Mouse (Mus musculus) forebrain, embryonic 12.5 days (tissue): Measurements from ENCODE around the gene Kif18a. TPM values are rescaled to one million over a fixed set of nuclear protein-coding genes. Genes with fewer than 3 reads are reported as not detected.

Source experiments
- ATAC-seq: fragments of 200-750 bp; cut with Nextera tagmentation; 2 replicates; pipeline ENCODE4 v1.8.0; 2017; ENCODE audit warnings: moderate TSS enrichment; ENCODE audit not compliant: low FRiP score
- H3K27ac ChIP-seq: fragments of 300-500 bp; sonication (generic); 2 replicates; pipeline ENCODE4 v1.5.1; 2016; ENCODE audit warnings: mild to moderate bottlenecking
- H3K27me3 ChIP-seq: fragments of 300-500 bp; sonication (generic); 2 replicates; pipeline ENCODE4 v1.6.1; 2016; ENCODE audit warnings: mild to moderate bottlenecking
- H3K36me3 ChIP-seq: fragments of 300-500 bp; sonication (generic); replicated peaks from 2 replicates; pipeline ENCODE4 v1.6.1; 2016; ENCODE audit warnings: mild to moderate bottlenecking
- H3K4me1 ChIP-seq: fragments of 300-500 bp; sonication (generic); 2 replicates; pipeline ENCODE4 v1.6.1; 2016
- H3K4me2 ChIP-seq: fragments of 300-500 bp; sonication (generic); 2 replicates; pipeline ENCODE4 v1.6.1; 2016; ENCODE audit warnings: mild to moderate bottlenecking, moderate library complexity
- H3K4me3 ChIP-seq: fragments of 300-500 bp; sonication (generic); replicated peaks from 2 replicates; pipeline ENCODE4 v1.5.1; 2016; ENCODE audit warnings: mild to moderate bottlenecking
- H3K9ac ChIP-seq: fragments of 300-500 bp; sonication (generic); 2 replicates; pipeline ENCODE4 v1.6.1; 2016; ENCODE audit warnings: mild to moderate bottlenecking
- H3K9me3 ChIP-seq: fragments of 300-500 bp; sonication (generic); 2 replicates; pipeline ENCODE4 v1.6.1; 2016
- WGBS: fragments of 180-500 bp; shearing (Covaris S2); methylation state at CpG from one replicate; pipeline ENCODE4 v1.1.7; 2016; 5-methylcytosine and 5-hydroxymethylcytosine counted together
- polyA plus RNA-seq: library from polyadenylated mRNA; unstranded; fragments of >200 nt; fragmentation: Nextera tagmentation; extraction: Ambion mirVana; gene quantifications from 2 replicates; pipeline ENCODE4 v1.2.1, GENCODE M21; 2016

Gene Kif18a
- polyA plus RNA-seq, 1 experiment from 2014 or later = 38.8 TPM

DNA sequence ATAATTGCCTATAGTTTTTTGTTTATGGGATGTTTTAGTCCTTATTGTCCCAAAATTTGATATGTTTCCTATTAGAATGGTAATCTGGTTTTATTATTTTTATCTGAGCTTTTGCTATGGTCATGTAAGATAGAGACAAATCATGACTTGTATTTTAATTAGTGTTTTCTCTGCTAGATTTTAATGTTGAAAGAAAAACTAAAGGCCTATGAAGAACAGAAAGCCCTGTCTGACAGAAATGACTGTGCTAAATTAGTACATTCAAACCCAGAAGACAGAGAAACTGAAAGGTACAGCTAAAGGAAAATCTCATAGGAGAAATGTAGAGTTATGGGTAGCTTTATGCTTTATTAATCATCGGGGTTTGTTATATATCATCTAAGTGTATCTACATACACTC is 17.6 kb downstream of the Kif18a start:
- Histone ChIP-seq H3K4me1 (no peaks in the 10 kb centered on the region), H3K27ac (no peak overlapping the region), H3K9me3 (no peaks in the 10 kb centered on the region), H3K36me3 (peaks cover 33% of the 10 kb centered on the region), H3K27me3 (no peaks in the 10 kb centered on the region), H3K4me2 (no peak overlapping the region), H3K4me3 (no peak overlapping the region), H3K9ac (no peak overlapping the region)
- ATAC-seq = no peak
- WGBS = 100% methylated on average over 1 of the region's 1 CpGs

DNA sequence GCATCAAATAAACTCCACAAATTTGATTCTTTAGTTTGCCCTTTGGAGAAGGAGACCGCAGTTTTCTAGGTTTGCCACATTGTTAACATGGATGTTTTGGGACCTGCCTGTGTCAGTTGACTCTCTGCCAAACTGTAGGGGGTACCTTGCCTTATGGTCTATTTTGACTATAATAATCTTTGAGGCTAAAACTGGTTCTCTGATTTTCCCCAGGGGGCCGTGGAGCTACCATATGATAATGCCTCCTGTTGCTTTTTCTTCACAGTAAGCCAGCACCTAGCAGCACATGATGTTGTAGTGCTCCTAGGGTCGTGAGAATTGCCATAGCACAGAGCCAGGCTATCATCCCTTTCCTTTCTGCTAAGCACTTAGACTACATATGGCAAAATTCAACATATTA is 21.7 kb downstream of the Kif18a start:
- WGBS = 89% methylated on average over 3 of the region's 3 CpGs

DNA sequence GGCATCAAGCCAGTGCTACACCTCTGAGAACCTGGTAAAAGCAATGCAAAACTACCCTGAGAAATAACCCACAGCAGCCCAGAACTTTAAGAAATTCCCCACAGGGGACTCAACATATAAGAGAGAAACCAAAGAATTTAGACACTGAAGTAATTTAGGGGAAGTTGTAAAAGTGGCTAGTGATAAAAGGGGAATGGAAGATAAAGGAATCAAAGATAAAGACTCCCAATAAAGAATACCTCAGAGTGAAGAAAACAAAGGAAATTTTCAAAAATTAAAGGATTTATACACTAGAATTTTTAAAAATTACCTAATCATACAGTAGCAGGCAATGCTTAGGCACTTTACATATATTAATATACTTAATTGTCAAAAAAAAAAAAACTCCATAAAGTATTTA is 23.1 kb downstream of the Kif18a start:
- H3K4me3 ChIP-seq = no peak overlapping the region

More for the DNA sequence above, 21.7 kb downstream of the Kif18a start:
- Histone ChIP-seq H3K36me3 (peaks cover 23% of the 10 kb centered on the region), H3K4me2 (no peak overlapping the region), H3K9me3 (no peaks in the 10 kb centered on the region), H3K27me3 (no peaks in the 10 kb centered on the region), H3K4me1 (no peaks in the 10 kb centered on the region), H3K27ac (no peak overlapping the region), H3K9ac (no peak overlapping the region), H3K4me3 (no peak overlapping the region)
- ATAC-seq = no peak

DNA sequence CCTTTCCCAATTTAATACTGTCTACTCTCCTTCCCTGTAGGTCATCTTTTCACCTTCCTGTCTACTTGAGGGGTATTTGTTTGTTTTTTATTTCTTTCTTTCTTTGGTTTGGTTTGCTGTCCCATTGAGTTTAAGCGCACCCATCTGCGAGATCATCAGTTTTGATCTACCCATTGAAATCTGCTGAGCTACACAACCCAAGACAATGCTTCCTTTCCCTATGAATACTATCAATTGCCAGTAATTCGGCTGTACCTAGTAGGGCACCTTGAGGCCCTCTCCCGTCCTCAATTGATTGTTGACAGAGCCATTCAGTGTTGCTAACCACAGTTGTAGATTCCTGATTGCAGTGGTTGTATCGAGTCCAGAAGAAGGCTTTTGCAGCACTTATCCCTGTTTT is 30.8 kb downstream of the Kif18a start:
- Histone ChIP-seq H3K27me3 (no peaks in the 10 kb centered on the region), H3K9ac (no peak overlapping the region), H3K36me3 (peaks cover 41% of the 10 kb centered on the region), H3K27ac (no peak overlapping the region), H3K4me3 (no peak overlapping the region), H3K9me3 (no peaks in the 10 kb centered on the region), H3K4me2 (no peak overlapping the region), H3K4me1 (no peaks in the 10 kb centered on the region)
- no peak for ATAC-seq
- whole genome bisulfite sequencing = 94% methylated on average over 5 of the region's 5 CpGs

More for the DNA sequence above, 23.1 kb downstream of the Kif18a start:
- ATAC-seq = no peak
- H3K9ac ChIP-seq = no peak overlapping the region
- H3K27ac ChIP-seq = no peak overlapping the region
- no peaks in the 10 kb centered on the region for H3K4me1 ChIP-seq
- no peaks in the 10 kb centered on the region for H3K9me3 ChIP-seq
- H3K27me3 ChIP-seq = no peaks in the 10 kb centered on the region
- peaks cover 23% of the 10 kb centered on the region for H3K36me3 ChIP-seq
- no peak overlapping the region for H3K4me2 ChIP-seq

DNA sequence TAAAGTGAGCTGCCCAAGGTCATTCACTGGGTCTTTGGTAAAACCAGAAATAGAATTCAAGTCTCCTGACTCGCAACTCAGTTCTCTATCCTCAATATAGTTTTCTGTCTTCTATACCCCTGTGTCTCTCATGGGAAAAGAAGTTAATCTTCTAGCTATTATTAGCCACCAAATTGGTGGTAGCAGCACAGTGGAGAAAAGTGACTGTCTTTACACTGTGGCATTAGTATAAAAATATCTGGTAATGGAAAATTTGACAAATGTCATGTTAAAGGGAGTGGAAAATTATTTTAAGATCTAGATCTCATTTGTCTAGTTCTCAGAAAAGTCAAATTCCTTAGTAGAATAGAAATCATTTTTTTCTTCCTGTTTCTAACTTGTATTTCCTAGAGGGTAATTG is 51.3 kb downstream of the Kif18a start:
- no peak overlapping the region for H3K4me2 ChIP-seq
- H3K36me3 ChIP-seq = peaks cover 13% of the 10 kb centered on the region
- no peaks in the 10 kb centered on the region for H3K4me1 ChIP-seq
- 91% methylated on average over 1 of the region's 1 CpGs for WGBS
- no peaks in the 10 kb centered on the region for H3K27me3 ChIP-seq
- no peak overlapping the region for H3K9ac ChIP-seq
- H3K27ac ChIP-seq = no peak overlapping the region
- no peak overlapping the region for H3K4me3 ChIP-seq
- no peak for ATAC-seq
- no peaks in the 10 kb centered on the region for H3K9me3 ChIP-seq

DNA sequence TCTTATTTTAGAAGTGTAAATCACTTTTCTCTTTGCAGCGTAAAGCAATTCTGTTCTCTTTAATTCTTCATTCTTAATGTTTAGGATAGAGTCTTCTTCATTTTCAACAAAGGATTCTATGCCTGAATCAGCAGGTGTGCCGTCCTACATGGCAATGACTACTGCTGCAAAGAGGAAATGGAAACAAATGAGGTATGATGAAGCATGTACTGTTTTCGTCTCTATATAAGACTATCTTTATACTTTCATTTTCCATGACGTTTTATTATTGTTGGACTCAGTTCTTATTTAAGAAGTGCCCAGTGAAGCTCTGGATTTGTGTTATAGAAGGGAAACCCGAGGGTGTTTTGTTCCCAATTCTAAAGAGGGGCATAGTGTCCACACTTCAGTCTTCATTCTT is 53.7 kb downstream of the Kif18a start:
- H3K4me1 ChIP-seq = no peaks in the 10 kb centered on the region
- H3K4me2 ChIP-seq = no peak overlapping the region
- WGBS = 93% methylated on average over 5 of the region's 5 CpGs
- no peak overlapping the region for H3K9ac ChIP-seq
- no peak overlapping the region for H3K4me3 ChIP-seq
- H3K36me3 ChIP-seq = peaks cover 18% of the 10 kb centered on the region
- no peak overlapping the region for H3K27ac ChIP-seq
- no peaks in the 10 kb centered on the region for H3K9me3 ChIP-seq
- no peaks in the 10 kb centered on the region for H3K27me3 ChIP-seq
- no peak for ATAC-seq

DNA sequence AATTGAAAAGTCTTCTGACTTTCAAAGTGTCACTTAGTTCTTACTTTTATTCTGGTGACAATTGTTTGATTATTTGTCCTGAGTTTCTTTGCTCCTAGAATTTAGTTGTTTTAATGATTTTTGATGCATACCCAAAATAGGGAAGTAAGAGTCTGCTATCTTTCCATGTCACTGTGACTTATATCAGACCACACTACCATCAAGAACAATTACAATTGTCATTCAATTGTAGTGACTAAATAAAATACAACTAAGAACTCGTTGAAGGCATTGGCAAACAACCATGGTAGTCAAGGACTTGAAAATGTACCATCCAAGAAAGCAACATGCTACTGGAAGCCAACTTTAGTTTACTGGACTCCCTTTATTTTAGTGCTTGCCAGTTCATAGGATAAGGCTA is 55.2 kb downstream of the Kif18a start:
- H3K36me3 ChIP-seq = peaks cover 15% of the 10 kb centered on the region
- H3K27ac ChIP-seq = no peak overlapping the region
- no peak overlapping the region for H3K4me3 ChIP-seq
- H3K4me1 ChIP-seq = no peaks in the 10 kb centered on the region
- 96% methylated on average over 1 of the region's 1 CpGs for WGBS
- ATAC-seq = no peak
- H3K9me3 ChIP-seq = no peaks in the 10 kb centered on the region
- H3K27me3 ChIP-seq = no peaks in the 10 kb centered on the region
- H3K9ac ChIP-seq = no peak overlapping the region
- no peak overlapping the region for H3K4me2 ChIP-seq

DNA sequence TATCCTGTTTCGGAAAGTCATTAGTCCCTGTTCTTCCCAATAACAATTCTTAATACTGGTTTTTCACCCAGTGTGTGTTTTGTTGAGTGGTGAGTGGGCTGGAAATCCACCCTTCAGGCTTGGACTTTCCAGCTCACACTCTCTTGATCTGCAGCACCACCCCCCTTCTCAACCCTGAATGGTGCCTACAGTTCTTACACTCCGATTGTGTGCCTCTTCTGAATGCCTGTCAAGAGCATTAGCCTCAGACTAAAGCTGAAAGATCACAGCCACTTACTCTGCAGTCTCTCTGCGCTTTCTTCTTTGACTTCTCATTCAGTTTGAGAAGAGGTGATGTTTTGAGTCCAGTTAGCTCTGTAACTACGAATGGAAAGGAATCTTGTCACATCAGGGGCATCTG is 64.8 kb downstream of the Kif18a start:
- Histone ChIP-seq H3K9me3 (no peaks in the 10 kb centered on the region), H3K27ac (no peak overlapping the region), H3K36me3 (no peaks in the 10 kb centered on the region), H3K4me2 (no peak overlapping the region), H3K4me3 (no peak overlapping the region), H3K27me3 (no peaks in the 10 kb centered on the region), H3K4me1 (no peaks in the 10 kb centered on the region), H3K9ac (no peak overlapping the region)
- 48% methylated on average over 4 of the region's 4 CpGs for WGBS
- ATAC-seq = no peak

DNA sequence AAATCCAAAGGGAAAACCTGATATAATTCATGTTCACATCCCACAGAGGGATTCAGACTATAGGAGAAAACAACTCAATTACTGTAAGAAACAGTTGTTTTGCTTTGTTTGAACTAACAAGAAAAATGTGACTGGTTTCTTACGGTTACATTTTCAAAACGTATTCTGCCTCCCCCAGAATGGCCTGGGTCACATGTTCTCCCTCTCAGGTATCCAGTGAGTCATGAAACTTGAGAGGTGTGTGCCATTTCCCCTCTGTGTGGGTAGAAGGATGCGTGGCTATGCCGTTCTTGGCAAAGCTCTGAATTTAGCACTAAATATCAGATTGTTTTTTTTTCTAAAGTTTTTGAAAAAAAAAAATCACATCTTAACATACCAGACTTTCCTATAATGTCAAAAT is 68.2 kb downstream of the Kif18a start:
- H3K36me3 ChIP-seq = no peaks in the 10 kb centered on the region
- H3K9me3 ChIP-seq = no peaks in the 10 kb centered on the region
- WGBS = 87% methylated on average over 4 of the region's 4 CpGs
- no peak for ATAC-seq
- no peak overlapping the region for H3K4me2 ChIP-seq
- no peaks in the 10 kb centered on the region for H3K27me3 ChIP-seq
- H3K4me3 ChIP-seq = no peak overlapping the region
- no peak overlapping the region for H3K9ac ChIP-seq
- H3K4me1 ChIP-seq = no peaks in the 10 kb centered on the region
- H3K27ac ChIP-seq = no peak overlapping the region

DNA sequence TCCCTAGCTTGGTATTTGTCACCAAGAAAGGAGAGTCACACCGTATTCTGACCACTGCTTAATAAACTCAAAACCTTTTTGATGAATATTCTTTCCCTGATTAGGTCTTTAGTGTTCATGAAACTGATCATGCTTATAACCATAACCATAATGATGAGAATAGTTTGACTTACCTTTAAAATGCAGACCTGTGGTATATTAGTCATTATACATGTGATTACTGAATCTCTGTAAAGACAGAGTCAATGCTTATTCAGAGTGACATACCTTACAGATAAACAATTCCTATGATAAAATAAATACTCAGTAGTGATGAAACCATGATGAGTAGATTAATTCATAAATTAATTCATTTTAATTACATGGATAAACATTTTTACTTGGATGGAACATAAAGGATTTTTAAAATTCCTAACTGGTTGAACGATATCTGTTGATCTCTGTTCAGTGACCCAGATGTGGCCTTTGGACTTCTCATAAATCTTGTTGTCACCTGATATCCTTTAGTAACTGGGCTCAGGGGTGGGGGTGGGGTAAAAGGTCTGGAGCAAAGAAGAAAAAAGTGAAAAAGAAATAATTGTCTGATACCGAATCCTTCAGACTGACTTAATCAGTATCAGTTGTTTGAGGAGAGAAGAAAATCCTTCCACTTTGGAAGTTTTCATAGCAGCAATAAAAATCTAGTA is 78.1 kb downstream of the Kif18a start:
- H3K36me3 ChIP-seq = no peaks in the 10 kb centered on the region
- H3K4me1 ChIP-seq = no peaks in the 10 kb centered on the region
- no peak overlapping the region for H3K9ac ChIP-seq
- H3K9me3 ChIP-seq = no peaks in the 10 kb centered on the region
- no peak for ATAC-seq
- no peak overlapping the region for H3K4me3 ChIP-seq
- WGBS = 77% methylated on average over 3 of the region's 3 CpGs
- no peaks in the 10 kb centered on the region for H3K27me3 ChIP-seq
- H3K27ac ChIP-seq = no peak overlapping the region
- no peak overlapping the region for H3K4me2 ChIP-seq

DNA sequence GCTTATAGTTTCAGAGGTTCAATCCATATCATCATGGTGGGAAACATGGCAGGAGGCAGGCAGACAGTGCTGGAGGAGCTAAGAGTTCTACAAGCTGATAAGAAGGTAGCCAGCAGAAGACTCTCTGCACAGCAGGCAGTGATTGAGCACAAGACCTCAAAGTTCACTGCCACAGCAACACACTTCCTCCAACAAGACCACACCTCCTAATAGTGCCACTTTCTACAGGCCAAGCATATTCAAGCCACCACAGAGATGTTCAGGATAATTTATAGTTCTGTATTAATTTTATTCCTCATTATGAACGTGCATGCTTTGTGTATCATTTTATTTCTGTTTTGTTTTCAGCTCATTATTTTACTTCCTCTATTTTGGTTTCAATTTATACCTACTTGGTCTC is 85.4 kb downstream of the Kif18a start:
- 73% methylated on average over 1 of the region's 1 CpGs for WGBS
- H3K4me3 ChIP-seq = no peak overlapping the region
- ATAC-seq = no peak

DNA sequence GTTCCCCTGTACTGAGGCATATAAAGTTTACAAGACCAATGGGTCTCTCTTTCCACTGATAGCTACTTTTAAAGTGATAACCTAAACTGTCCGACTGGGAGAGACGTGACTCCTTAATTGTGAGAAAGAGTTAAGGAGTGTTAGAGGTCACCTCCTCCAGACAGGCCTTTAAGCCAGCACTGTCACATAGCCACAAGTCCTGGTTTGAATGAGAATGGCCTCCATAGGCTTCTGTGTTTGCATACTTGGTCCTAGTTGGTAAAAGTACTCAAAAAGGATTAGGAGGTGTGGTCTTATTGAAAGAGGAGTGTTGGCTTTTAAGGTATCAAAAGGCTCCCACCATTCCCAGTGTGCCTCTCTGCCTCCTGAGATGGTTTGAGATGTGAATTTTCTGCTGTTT is 94.3 kb downstream of the Kif18a start:
- 28% methylated on average over 2 of the region's 2 CpGs for WGBS
- no peaks in the 10 kb centered on the region for H3K27me3 ChIP-seq
- ATAC-seq = no peak
- no peaks in the 10 kb centered on the region for H3K9me3 ChIP-seq
- no peak overlapping the region for H3K9ac ChIP-seq
- H3K27ac ChIP-seq = no peak overlapping the region
- H3K4me2 ChIP-seq = no peak overlapping the region
- H3K4me1 ChIP-seq = no peaks in the 10 kb centered on the region
- no peaks in the 10 kb centered on the region for H3K36me3 ChIP-seq
- no peak overlapping the region for H3K4me3 ChIP-seq

More for the DNA sequence above, 85.4 kb downstream of the Kif18a start:
- no peak overlapping the region for H3K9ac ChIP-seq
- no peaks in the 10 kb centered on the region for H3K27me3 ChIP-seq
- H3K9me3 ChIP-seq = no peaks in the 10 kb centered on the region
- no peak overlapping the region for H3K27ac ChIP-seq
- H3K4me2 ChIP-seq = no peak overlapping the region
- no peaks in the 10 kb centered on the region for H3K36me3 ChIP-seq
- no peaks in the 10 kb centered on the region for H3K4me1 ChIP-seq

DNA sequence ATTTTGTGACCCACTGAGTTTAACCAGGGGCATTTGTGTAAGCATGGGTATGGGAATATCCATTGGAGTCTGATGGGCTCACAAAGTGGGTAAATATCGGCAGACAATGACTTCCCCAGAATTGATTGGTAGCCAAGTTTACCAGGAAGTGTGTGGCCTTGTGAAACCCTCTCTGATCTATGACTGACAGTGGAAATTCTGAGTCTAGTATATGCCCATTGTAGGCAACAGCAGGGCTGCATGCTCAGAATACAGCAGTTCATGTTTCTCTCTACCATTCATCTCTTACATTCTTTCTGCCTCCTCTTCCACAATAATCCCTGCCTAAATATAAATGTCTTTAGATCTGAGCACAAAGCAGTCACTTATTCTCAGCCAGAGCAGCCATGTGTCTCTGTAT is 103.5 kb downstream of the Kif18a start:
- H3K9me3 ChIP-seq = no peaks in the 10 kb centered on the region
- H3K36me3 ChIP-seq = no peaks in the 10 kb centered on the region
- H3K27ac ChIP-seq = no peak overlapping the region
- no peaks in the 10 kb centered on the region for H3K27me3 ChIP-seq
- no peak for ATAC-seq
- no peaks in the 10 kb centered on the region for H3K4me1 ChIP-seq
- no peak overlapping the region for H3K4me2 ChIP-seq
- H3K4me3 ChIP-seq = no peak overlapping the region
- WGBS = 72% methylated on average over 1 of the region's 1 CpGs
- H3K9ac ChIP-seq = no peak overlapping the region
